Mouse (Mus musculus): ENCODE results near the gene Ubfd1.
"Not testable (repeated sequence)": the region's sequence is repeated elsewhere in the genome, so short reads cannot be mapped to it uniquely, and the experiment has no call there.

DNA sequence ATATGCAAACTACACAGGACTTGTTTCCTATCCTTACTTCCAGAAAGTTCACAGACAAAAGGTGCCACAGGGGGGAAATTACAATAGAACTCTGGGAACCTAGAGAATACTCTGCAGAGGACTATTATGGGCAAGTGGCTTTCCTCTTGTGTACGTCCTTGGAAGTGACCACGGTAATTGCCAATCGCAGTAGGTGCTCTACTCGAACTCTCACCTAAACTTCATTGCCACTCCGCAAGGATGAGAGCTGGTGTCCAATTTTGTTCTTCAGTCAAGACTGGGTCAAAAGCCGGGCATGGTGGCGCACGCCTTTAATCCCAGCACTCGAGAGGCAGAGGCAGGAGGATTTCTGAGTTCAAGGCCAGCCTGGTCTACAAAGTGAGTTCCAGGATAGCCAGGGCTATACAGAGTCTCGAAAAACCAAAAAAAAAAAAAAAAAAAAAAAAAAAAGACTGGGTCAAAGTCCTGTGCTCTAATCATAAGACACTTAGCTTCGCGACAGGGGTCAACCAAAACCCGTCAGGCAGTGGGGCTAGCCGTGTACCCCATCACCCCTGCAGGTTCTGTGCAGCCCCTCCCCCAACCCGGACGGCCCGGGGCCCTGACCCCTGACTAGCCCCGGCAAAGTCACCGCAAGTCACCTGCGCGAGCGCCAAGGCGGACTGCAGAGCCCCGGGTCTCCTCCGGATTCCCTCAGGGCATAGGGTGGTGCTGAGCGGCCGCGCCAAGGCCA lies 34.2 kb downstream of the Ubfd1 start:
- not testable (repeated sequence) for TF ChIP-seq POLR2A, CTCF (IDR thresholded peaks at IDR 0.05; ENCODE audit: insufficient read depth, low read depth, low read length)
